Mouse (Mus musculus) embryonic fibroblast, embryonic 13.5 days (primary cell): ENCODE results near the gene Susd2. TPM values are rescaled to one million over a fixed set of nuclear protein-coding genes. Genes with fewer than 3 reads are reported as not detected.

Experiments
- H3K27ac ChIP-seq: 2 replicates; pipeline ENCODE4 v1.5.1; 2012; ENCODE audit warnings: low read length, control low read depth, inconsistent platforms; ENCODE audit not compliant: insufficient read depth
- H3K4me1 ChIP-seq: 2 replicates; pipeline ENCODE4 v1.6.1; 2011; ENCODE audit warnings: low read length; ENCODE audit not compliant: control insufficient read depth, insufficient read depth
- H3K4me3 ChIP-seq: 2 replicates; pipeline ENCODE4 v1.5.1; 2011; ENCODE audit warnings: mild to moderate bottlenecking, control low read depth, low read length; ENCODE audit not compliant: insufficient read depth
- CTCF ChIP-seq: IDR thresholded peaks from 2 replicates; pipeline ENCODE4 v1.5.1; 2011; ENCODE audit warnings: mild to moderate bottlenecking, control low read depth, low read length, moderate library complexity, borderline replicate concordance; ENCODE audit not compliant: insufficient read depth
- POLR2A ChIP-seq: IDR thresholded peaks from 2 replicates; pipeline ENCODE4 v1.6.1; 2011; ENCODE audit warnings: low read depth, mild to moderate bottlenecking, control low read depth, low read length, moderate library complexity
- polyA plus RNA-seq: library from polyadenylated mRNA; stranded (reverse); fragments of >200 nt; gene quantifications from 2 replicates; pipeline ENCODE4 v1.2.4, GENCODE M21; 2011; ENCODE audit warnings: low read depth; ENCODE audit not compliant: missing spikeins, insufficient read length

Gene Susd2
- polyA plus RNA-seq: 0.80 and 1.1 TPM in 2 replicates

- H3K4me3 ChIP-seq: no peak within 1 kb of the TSS
- TF ChIP-seq POLR2A (no peak), CTCF (no peak)
- no peaks in the 10 kb centered on the region for H3K4me1 ChIP-seq
- no peak within 1 kb of the TSS for H3K27ac ChIP-seq
These were observed at the start of gene Susd2 for GRCm38 (mm10) chr10:75643741-75644343. Gene Susd2, minus strand, starts transcription at chr10:75644008.

- Histone ChIP-seq H3K27ac (no peak overlapping the region), H3K4me3 (no peak overlapping the region), H3K4me1 (no peaks in the 10 kb centered on the region)
- no peak for TF ChIP-seq CTCF
- no peak for TF ChIP-seq POLR2A
These were observed 44.8 kb upstream of the Susd2 start for GRCm38 (mm10) chr10:75688598-75688997.

GRCm38 (mm10) chr10:75686724-75687123 lies 42.9 kb upstream of the Susd2 start:
- Histone ChIP-seq H3K4me3 (no peak overlapping the region), H3K4me1 (no peaks in the 10 kb centered on the region), H3K27ac (no peak overlapping the region)
- TF ChIP-seq POLR2A (no peak), CTCF (no peak)

GRCm38 (mm10) chr10:75684035-75685004 lies 40.5 kb upstream of the Susd2 start:
- Histone ChIP-seq H3K4me1 (no peaks in the 10 kb centered on the region), H3K27ac (no peak overlapping the region), H3K4me3 (no peak overlapping the region)
- TF ChIP-seq CTCF (no peak), POLR2A (no peak)

- no peak overlapping the region for H3K4me3 ChIP-seq
- no peak overlapping the region for H3K27ac ChIP-seq
- H3K4me1 ChIP-seq: no peaks in the 10 kb centered on the region; the same call in 1 of the 2 replicates
- no peak for TF ChIP-seq CTCF
- no peak for TF ChIP-seq POLR2A
These were observed 36.8 kb upstream of the Susd2 start for GRCm38 (mm10) chr10:75680574-75681001.

- Histone ChIP-seq H3K4me3 (no peak overlapping the region), H3K27ac (no peak overlapping the region), H3K4me1 (no peaks in the 10 kb centered on the region; the same call in 1 of the 2 replicates)
- TF ChIP-seq POLR2A (no peak), CTCF (no peak)
These were observed 35.4 kb upstream of the Susd2 start for GRCm38 (mm10) chr10:75679204-75679603.

GRCm38 (mm10) chr10:75677989-75678388 lies 34.2 kb upstream of the Susd2 start:
- Histone ChIP-seq H3K27ac (no peak overlapping the region), H3K4me3 (no peak overlapping the region), H3K4me1 (no peaks in the 10 kb centered on the region; the same call in 1 of the 2 replicates)
- no peak for TF ChIP-seq CTCF
- TF ChIP-seq POLR2A: no peak

- TF ChIP-seq POLR2A: no peak
- TF ChIP-seq CTCF: no peak
- Histone ChIP-seq H3K27ac (peak overlapping the region; percentile 65), H3K4me3 (no peak overlapping the region), H3K4me1 (no peaks in the 10 kb centered on the region; the same call in 1 of the 2 replicates)
These were observed 33.8 kb upstream of the Susd2 start for GRCm38 (mm10) chr10:75677571-75677970.

GRCm38 (mm10) chr10:75676819-75677565 lies 33.2 kb upstream of the Susd2 start:
- Histone ChIP-seq H3K4me1 (no peaks in the 10 kb centered on the region; the same call in 1 of the 2 replicates), H3K4me3 (no peak overlapping the region), H3K27ac (peak overlapping the region; percentile 65)
- TF ChIP-seq CTCF (no peak), POLR2A (no peak)
